Mouse (Mus musculus) layer of hippocampus, adult 9-10 months (tissue): ENCODE results near the gene Nrip2.
A peak's percentile ranks its signal among the peaks of the same experiment; 100 is the strongest.
"Not testable (repeated sequence)": the region's sequence is repeated elsewhere in the genome, so short reads cannot be mapped to it uniquely, and the experiment has no call there.

Experiments used
- DNase-seq: peaks from one replicate; pipeline ENCODE4 v3.0.0; 2022; ENCODE audit warnings: low spot score

The Nrip2 gene

DNA sequence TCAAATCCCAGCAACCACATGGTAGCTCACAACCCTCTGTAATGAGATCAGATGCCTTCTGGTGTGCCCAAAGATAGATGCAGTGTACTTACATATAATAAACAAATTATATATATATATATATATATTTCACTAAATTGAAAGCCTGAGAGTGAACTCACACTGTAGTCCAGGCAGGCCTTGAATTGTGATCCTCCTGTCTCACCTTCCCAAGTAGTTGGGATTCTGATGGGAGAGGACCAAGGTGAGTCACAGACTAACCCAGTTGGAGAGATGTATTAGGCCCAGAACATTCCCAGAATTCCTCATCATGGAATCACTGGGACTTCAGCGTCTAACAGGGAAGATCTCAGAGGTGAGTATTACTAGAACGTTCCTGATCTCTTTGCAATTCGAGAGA lies at the start of gene Nrip2:
Gene Nrip2 (plus strand): TSS at position 301 of the 400 bp plus-strand sequence.
- DNase-seq, result no peak

DNA sequence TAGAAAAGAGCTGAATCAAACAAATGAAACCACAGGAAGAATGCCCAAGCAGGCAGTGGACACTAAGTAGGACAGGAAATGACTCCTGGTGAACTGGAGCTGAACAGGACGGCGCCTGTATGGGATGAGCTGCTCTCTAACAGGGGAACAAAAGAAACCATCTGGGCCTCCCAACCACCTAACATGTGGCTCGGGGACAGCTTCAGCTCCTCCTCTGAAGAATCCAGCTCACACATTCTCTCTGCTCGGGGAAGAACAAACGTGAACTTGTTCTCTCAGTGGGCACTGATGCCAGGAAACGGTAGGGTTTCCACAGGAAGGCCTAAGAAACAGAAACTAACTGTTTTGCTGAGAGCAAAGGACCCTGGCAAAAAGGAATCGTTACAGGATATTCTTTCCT lies 49.4 kb upstream of the Nrip2 start:
- no peak for DNase-seq

DNA sequence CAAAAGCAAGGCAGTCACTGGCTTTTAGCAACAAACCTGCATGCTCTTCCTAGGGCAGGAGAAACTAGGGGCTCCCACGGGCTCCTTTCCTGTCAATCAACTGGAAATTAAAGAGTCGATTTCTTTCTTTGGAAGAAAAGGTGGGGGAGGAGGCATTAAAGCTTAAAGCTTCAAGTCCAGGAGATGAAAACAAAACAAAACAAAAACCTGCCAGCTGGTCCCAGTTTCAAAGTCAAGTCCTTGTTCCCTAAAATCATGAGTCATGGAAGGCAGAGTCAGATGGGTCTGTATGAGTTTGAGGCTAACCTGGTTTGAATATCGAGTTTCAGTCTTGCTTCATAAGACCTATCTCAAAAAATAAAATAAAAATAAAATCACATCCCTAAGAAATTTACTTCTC lies 45.0 kb upstream of the Nrip2 start:
- no peak for DNase-seq

DNA sequence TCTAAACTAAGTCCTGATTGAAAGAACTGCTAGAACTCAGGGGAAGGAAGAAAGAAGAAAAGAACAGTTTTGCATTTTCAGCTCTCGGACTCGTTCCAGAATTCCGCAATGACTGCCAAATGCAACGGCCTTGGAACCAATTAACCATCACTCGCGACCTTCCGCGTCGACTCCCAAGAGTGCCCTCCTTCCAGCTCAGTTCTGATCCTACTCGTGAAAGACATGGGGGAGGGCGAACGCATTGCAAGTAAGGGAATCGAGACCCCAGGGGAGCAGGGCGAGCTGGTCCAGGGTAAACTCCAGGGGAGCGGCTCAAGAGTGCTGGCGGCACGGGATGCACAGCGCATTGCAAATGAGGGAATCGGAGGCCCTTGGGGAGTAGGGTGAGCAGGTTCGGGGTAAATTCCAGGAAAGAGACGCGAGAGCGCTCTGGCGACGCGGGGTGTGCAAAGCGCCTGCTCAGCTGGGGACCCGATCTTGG lies 43.9 kb upstream of the Nrip2 start:
- no peak for DNase-seq

DNA sequence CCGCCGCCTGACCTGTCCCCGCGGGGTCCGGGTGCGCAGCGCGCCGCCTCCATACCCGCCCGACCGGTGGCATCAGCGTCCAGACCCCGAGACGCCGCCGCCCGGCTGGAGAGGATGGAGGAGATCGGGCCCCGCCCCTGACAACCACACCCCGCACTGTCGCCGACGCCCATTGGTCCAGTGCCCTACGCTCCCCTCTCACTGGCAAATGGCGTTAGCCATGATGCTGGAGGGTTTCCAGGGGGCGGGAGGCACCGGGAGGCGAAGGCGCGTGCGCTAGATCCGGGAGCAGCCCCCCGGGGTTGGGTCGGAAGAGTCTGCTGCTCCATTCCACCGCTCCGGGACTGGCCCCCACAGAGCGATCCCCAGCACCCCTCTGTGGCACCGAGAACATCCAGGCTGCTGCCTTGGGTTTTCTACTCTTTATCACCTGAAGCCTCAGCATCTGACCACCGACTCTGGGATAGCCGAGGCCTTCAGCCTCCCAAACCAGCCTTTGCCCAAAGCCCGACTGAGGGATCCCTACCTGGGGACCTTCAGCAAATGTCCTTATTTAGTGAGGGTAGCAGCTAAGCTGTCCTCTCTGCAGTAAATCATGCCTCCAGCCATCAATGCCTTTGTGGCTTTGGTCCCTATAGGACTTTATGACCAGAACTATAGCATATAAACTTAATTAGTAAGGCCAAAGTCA lies 43.2 kb upstream of the Nrip2 start, which contains the start of gene Tulp3:
Gene Tulp3 (minus strand): TSS at position 126 of the 691 bp plus-strand sequence.
- peak; percentile 89 for DNase-seq

DNA sequence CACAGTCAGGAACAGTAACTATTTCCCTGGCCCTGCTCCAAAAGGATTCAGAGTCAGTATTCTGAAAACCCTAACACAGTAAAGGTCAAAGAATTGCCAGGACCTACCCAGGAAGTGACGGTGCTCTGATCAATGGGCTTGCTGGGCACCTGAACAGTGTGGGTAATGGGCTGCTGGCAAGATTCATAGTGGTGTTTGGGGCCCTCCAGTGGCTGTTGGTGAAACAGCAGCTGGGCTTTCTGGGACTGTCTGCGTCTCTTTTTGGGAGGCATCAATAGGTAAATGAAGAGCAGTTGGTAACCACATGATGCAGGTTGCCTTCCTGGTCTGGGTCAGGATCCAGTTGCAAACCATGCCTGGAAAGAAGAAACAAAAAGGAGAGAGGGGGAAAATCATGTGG lies 40.1 kb upstream of the Nrip2 start:
- peak; percentile 72 for DNase-seq

DNA sequence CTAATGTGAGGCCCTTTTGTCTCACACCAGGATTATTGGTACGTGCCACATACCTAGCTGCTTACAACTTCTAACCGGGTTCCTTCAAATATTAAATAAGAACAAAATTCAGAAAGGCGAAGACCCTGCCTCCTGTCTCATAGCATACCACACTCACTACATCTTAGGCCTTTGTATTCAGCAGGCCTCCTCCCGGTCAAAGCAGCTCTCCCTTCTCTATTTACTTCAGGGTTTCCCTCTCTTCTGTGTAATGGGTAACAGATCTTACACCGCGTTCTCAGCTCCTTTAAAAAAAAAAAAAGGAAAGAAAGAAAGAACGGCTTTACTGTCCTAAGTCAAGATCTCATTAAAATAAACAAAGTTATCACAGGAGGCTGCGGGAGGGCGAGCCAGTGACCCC lies 37.2 kb upstream of the Nrip2 start:
- DNase-seq, result no peak

DNA sequence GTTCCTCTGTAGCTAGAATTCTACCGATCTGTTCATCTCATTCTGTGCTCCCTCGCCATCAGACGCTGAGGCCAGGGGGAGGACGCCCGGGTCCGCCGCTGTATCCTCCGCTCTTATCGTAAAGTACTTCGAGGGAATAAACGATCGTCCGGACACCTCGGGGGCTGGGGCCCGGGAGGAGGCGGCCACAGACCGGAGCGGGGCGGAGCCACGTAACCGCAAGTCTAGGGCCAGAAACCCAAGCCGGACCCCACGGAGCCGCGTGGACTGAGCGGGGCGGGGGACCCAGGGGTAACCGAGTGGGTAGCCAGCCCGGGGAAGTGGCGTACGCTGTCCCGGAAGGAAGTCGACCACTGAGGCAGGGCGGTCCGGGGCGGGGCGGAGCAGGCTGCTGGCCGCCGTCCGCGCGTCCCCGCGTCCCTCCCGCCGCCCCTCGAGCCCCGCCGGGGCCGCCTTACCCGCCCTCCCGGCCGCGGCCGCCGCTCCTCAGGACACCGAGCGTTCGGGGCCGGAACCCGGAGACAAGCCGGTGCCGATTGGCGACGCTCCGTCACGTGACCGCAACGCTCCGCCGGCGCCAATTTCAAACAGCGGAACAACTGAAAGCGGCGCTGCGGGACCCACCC lies 36.6 kb upstream of the Nrip2 start, which contains the start of the genes Rhno1 and Foxm1:
Gene Rhno1 (minus strand): TSS at position 531 of the 626 bp plus-strand sequence.
Gene Foxm1 (plus strand): TSS at position 587 of the 626 bp plus-strand sequence.
- DNase-seq, result no peak

DNA sequence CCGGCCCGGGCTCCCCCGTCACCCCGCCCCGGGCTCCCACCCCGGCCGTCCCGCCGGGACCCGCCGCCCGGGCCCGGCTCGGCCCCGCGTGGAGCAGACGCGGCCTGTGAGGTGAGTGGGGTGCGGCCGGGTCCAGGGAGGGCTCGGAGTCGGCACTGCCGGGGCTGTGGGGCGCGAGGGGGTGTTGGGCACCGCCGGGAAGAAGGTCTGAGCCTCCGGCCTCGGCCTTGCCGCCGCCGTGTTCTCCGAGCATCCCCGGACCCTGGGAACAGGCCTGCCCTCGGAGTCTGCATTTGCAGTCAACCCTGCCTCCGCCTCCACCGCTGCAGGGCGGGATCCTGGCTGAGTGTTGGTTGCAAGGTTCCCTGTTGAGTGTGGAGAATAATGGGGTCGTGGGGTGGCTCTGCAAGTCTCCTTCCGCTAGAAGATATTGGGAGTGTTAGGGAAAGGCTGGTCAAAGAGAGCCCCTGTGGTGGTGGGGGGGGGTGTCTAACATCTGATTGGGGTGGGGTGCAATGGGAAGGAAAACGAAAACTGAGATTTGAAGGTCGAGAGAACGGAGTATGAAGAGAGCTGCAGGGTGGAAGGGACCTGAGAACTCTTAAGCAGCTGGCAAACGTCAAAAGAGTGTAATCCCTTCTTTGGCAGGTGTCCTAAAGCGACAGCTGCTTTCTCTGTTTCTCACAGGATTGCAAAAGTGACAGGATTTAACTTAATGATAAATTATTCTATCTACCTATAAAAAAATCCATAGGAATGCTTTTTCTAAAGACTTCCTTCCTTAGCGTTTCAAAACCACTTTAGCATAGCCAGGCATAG lies 35.9 kb upstream of the Nrip2 start:
- DNase-seq, result no peak

DNA sequence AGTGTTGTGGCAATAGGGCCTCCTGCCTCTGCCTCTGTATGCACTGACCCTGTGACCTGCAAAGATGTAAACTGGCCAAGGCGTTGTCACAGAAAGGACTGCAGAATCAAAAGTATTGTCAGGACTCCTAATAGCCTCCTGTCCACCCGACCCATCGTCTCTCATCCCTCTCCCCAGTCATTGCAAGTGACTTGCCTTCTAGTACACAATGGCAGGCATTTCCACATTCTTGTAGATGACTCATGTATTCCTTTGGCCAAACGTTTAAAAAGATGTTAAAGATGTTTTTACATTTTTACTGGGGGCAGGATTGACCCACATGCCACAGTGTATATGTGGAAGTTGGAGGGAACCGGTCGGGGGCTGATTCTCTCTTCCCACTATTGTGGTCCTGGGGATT lies 34.4 kb upstream of the Nrip2 start:
- no peak for DNase-seq

DNA sequence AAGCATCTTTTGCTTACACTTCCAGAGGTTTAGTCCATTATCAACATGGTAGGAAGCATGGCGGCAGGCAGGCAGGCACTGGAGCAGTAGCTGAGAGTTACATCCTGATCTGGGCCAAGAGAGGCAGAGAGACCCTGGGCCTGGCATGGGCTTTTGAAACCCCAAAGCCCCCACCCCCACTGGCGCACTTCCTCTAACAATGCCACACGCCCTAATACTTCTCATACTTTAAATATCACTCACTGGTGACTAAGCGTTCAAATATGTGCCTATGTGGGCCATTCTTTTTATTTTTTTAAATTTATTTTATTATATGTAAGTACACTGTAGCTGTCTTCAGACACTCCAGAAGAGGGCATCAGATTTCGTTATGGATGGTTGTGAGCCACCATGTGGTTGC lies 32.6 kb upstream of the Nrip2 start:
- DNase-seq, result no peak

DNA sequence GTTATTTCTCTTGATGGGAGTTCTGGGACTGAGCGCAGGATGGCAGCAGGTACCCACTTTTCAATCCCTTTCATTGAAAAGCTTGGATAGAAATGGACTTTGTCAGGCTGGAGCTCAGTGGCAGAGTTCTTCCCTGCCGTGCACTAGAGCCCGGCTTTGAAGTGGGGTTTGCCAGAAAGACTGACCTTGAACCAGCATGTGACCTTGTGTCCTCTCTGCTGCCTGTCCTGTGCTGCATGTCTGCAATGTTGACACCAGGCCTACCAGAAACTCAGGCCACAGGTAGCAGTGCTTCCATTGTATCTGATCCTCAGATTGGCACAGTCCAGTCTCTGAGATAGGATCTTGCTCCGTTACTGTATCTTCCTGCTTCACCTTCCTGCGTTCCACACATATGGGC lies 29.1 kb upstream of the Nrip2 start:
- no peak for DNase-seq

DNA sequence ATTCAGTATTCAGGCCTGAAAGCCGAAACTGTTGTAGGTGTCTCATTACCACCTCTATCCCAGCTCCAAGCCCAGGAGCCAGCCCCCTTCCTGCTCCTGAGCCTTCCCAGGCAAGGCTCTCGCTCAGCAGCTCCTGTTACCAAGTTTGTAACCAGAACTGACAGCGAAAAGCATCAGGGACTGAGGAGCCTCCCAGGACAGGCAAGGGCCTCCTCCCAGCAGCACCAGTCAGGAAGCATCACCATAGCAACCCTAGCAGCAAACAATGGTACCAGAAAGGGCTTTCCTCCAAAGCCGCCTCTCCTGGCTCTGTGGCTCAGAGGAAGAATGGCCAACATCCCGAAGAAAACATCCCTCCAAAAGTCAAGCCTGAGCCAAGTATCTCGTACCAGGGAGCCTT lies 23.9 kb upstream of the Nrip2 start, which contains the start of the genes Tex52 and Gm44596:
Gene Tex52 (plus strand): TSS at position 265 of the 400 bp plus-strand sequence.
Gene Gm44596 (plus strand): TSS at position 312 of the 400 bp plus-strand sequence.
- no peak for DNase-seq

DNA sequence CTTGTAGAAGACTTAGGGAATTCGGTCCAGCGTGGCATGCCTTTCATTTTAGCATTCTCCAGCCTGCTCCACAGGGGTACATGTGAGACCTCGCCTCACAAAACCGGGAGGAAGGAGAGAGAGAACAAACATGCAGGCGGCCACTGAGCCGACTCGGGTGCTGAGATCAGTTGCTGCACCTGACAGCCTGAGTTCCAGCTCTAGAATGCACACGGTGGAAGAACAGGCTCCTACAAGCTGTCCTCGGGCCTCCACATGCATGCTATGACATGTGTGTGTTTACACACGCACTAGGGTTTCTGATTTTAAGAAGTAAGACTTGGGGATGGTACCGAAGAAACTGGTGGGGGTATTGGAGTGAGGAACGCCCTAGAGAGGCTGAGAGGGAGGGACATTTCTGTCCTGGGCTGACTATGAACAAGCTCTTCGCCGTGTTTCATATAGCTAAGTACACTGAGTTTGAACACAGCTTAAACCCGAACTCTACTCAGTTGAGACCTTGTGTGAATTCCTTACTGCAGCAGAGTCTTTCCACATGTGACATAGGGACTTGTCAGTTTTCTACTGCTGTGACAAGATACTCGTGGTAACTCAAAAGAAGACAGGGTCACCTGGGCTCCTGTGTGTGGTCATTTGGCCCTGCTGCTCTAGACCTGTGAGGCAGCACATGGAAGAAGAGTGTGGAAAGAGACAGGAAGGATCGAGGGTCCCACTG lies 22.6 kb upstream of the Nrip2 start:
- DNase-seq, result no peak

DNA sequence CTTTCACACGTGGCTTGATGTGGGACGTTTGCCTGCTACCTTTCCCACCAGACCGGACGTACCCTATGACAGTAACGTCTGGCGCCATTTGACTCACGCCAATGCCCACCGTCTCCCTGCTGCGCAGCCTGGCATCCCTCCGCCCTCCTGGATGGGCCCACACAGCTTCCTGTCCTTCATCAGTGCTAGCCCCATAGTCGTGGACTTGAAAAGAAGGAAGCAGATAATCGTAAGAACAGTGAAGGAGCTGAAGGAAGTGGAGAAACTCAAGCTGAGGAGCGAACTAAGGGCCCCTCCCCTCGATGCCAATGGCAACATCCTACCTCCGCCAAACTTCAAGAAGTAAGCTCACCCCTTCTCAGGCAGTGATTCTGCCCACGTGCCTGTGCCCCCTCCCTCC lies 19.5 kb upstream of the Nrip2 start:
- no peak for DNase-seq

DNA sequence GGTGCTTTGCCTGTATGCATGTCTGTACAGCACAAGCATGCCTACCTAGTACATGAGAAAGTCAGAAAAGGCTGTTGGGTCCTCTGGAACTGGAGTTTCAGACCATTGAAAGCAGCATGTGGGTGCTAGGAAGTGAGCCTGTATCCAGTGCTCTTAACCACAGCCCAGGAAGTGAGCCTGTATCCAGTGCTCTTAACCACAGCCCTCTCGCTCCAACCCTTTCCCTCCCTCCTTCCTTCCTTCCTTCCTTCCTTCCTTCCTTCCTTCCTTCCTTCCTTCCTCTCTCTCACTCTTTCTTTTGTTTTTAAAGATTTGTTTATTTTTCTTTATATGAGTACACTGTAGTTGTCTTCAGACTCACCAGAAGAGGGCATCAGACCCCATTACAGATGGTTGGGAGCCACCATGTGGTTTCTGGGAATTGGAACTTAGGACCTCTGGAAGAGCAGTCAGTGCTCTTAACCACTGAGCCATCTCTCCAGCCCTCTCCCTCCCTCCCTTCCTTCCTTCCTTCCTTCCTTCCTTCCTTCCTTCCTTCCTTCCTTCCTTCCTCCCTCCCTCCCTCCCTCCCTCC lies 18.4 kb upstream of the Nrip2 start:
- not testable (repeated sequence) for DNase-seq

DNA sequence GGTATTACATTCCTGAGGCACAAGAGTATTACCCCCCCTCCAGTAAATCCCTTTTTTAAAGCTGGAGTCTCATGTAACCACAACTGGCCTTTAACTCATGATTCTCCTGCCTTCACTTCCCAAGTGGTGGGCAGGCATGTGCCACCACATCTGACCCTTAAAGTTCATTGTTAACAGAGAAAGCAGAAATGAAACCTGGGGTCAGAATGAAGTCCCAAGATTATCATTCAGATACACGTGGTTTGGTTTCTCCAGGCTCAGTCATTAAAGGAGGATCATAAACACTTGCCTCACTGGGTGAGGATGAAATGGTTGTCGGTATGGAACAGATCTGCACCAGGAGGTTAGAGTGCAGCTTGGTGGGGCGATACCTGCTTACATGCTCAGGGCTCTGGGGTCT lies 17.8 kb upstream of the Nrip2 start:
- DNase-seq, result no peak

DNA sequence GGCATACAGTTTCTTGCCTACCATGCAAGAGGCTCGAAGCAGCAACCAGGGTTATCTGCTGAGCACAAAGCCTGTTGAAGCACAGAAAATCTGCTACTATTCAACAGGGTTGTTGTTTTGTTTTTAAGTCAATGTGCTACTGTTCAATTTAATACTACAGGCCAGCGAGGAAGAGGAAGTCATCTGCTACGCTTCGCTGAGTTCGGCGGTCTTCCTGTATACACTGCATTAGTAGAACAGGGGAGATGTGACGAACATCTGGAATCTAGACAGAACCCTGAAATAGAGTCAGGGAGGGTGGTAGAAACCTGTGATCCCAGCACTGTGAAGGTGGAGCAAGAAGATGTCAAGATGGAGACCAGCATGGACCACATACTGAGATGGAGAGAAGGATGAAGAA lies 15.3 kb upstream of the Nrip2 start:
- no peak for DNase-seq

DNA sequence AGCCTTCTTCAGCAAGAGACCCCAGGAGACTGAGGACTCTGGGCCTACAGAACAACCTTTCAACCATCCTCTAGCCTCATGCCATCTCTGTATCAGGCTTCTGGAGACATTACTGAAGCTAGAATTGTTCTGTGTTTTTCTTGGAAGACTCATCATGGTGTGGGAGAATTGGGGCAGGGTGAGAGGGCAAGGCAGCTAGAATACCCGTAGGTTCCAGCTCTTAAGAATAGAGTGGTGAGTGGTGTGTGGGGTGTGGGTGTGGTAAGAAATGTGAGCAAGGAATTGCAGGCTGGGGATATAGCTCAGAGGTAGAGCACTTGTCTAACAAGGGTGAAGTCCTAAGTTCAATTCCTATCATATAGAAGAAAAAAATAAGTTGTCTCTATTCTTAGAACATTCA lies 14.1 kb upstream of the Nrip2 start:
- no peak for DNase-seq

DNA sequence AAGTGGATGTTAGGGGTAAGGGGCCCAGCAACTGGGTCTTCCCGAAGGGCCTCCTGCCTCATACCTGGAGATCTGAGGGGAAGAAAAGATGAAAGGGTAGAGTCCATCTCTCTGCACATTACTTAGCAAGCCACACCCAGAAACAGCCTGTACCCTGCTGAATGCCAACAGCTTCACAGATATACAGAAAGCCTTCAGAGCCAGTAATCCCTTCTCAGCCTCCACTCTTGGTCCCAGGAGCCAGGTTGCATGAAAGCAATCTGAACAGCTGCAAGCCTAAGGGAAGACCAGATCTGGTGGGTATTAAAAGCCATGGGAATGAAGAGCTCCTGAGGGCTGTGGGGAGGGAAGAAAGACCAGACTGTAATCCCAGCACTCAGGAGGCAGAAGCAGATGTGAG lies 9.9 kb upstream of the Nrip2 start:
- no peak for DNase-seq

DNA sequence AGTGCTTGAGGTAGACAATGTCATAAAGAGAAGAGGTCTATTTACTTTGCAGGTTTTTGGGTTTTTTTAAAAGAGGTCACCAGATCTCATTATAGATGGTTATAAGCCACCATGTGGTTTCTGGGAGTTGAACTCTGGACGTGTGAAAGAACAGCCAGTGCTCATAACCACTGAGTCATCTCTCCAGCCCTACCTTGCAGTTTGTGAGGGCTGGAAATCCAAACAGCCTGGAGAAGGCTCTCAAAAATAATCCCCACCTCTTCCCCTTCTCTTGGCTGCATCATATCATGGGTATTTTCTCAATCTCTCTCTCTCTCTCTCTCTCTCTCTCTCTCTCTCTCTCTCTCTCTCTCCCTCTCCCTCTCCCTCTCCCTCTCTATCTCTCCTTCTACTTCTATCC lies 8.4 kb upstream of the Nrip2 start:
- no peak for DNase-seq
